Mouse (Mus musculus) testis, adult 2 months (tissue): ENCODE data around the gene Nwd1.

Experiments
- CTCF ChIP-seq: fragments of 200-500 bp; IDR thresholded peaks from 2 replicates; pipeline ENCODE4 v1.5.1; 2012; ENCODE audit warnings: low read depth, mild to moderate bottlenecking, inconsistent platforms, low read length, moderate library complexity; ENCODE audit not compliant: control insufficient read depth, insufficient read depth, insufficient replicate concordance
- POLR2A ChIP-seq: fragments of 200-500 bp; IDR thresholded peaks from 2 replicates; pipeline ENCODE4 v1.6.1; 2012; ENCODE audit warnings: low read depth, mild to moderate bottlenecking, inconsistent platforms, low read length, moderate library complexity; ENCODE audit not compliant: control insufficient read depth

DNA sequence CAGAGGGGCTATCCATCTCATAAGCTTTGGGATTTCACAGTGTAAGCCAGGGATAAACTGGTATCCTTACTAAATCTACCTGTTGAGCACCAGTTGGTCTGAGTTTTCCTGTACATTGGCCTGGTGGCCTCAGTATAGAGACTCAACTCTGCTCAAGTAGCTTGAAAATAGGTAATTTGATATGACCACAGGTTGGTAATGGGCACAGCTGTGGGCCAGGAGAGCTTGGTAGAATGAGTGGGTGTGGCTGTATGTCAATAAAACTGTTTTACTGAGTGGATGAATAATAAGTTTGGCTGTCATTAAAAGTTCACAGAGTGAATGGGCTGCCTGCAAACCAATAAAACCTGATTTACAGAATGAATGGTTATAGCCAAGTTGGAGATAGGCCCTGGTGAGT, 90.4 kb downstream of the Nwd1 start:
- TF ChIP-seq CTCF (no peak), POLR2A (no peak)
